Mouse (Mus musculus) bone marrow, adult 2 months (tissue): ENCODE measurements around the gene Rtl5. TPM values are rescaled to one million over a fixed set of nuclear protein-coding genes. Genes with fewer than 3 reads are reported as not detected.

ENCODE experiments used
- H3K27ac ChIP-seq: fragments of 200-500 bp; 2 replicates; pipeline ENCODE4 v1.5.1; 2012; ENCODE audit warnings: low read depth, mild to moderate bottlenecking, control low read depth, inconsistent platforms, low read length; ENCODE audit not compliant: control insufficient read depth, poor library complexity, insufficient read depth
- H3K4me1 ChIP-seq: fragments of 200-500 bp; 2 replicates; pipeline ENCODE4 v1.6.1; 2011; ENCODE audit warnings: low read length; ENCODE audit not compliant: control insufficient read depth, insufficient read depth
- H3K4me3 ChIP-seq: fragments of 200-500 bp; replicated peaks from 2 replicates; pipeline ENCODE3; 2011; ENCODE audit warnings: mild to moderate bottlenecking, low read depth, low read length, control low read depth; ENCODE audit not compliant: control insufficient read depth
- CTCF ChIP-seq: fragments of 200-500 bp; IDR thresholded peaks from 2 replicates; pipeline ENCODE4 v1.5.1; 2011; ENCODE audit warnings: low read length, control low read depth; ENCODE audit not compliant: control insufficient read depth, insufficient read depth
- POLR2A ChIP-seq: fragments of 200-500 bp; IDR thresholded peaks from 2 replicates; pipeline ENCODE4 v1.6.1; 2011; ENCODE audit warnings: low read depth, mild to moderate bottlenecking, control low read depth, low read length, borderline replicate concordance; ENCODE audit not compliant: control insufficient read depth
- WGBS: fragments of 180-500 bp; shearing (Covaris S2); methylation state at CpG from one replicate; pipeline ENCODE4 v1.1.7; 2018; 5-methylcytosine and 5-hydroxymethylcytosine counted together
- polyA plus RNA-seq: library from polyadenylated mRNA; stranded (reverse); fragments of >200 nt; gene quantifications from 2 replicates; pipeline ENCODE4 v1.2.4, GENCODE M21; 2011; ENCODE audit warnings: low replicate concordance; ENCODE audit not compliant: missing spikeins, insufficient read depth, insufficient read length

The Rtl5 gene
- polyA plus RNA-seq, 1 experiment = 4.2 TPM

DNA sequence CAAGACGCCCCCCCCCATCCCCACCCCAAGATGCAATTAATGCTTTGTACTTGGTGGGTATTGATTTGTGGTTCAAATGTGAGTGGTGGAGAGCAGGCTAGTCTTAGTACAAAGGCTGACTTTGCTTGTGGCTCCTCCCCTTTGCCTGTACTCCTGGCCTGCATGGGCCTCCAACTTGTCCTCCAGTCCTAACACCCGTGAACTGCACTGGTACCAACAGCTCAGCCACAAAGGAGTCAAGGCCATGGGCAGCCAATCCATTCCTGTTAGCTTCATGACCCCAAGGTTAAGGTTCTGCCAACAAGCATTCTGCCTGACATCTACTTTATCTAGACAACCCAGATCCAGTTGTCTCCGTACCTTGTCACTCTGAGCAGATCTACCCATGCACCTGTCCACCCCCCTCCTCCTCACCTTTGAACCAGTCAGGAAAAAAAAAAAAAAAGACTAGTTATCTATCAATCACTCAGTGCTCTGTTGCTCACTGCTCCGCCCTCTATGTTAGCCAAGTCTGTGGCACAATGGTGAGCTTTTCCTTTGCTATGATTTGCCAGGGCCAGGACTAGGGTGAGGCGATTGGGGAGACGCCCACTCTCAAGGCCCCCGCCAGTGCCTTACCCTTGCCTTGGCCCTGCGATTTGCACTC, 14.8 kb upstream of the Rtl5 start:
- WGBS = 78% methylated on average over 8 of the region's 8 CpGs

DNA sequence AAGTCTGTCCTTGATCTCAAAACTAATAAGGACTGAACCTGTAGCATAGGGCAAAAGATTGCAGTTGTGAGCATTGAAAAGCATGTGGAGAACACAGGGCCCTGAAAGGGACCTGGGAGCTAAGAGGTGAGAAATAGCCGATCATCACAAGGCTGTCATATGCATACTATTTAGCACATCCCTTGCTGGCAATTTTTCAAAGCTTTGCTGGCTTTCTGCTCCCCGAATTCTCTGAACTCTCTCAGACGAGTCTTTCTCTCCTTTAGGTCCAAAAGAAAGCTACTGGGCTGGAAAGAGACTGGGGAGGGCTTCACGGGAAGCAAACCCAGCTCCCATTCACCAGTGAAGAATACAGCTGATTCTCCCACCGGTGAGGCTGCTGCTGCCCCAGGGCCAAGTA, 11.2 kb upstream of the Rtl5 start:
- Histone ChIP-seq H3K4me1 (no peaks in the 10 kb centered on the region; the same call in 1 of the 2 replicates), H3K27ac (no peak overlapping the region), H3K4me3 (no peak overlapping the region)
- TF ChIP-seq CTCF (no peak), POLR2A (no peak)
- WGBS = 79% methylated on average over 5 of the region's 5 CpGs

More for the DNA sequence above, 14.8 kb upstream of the Rtl5 start:
- Histone ChIP-seq H3K4me1 (no peaks in the 10 kb centered on the region; the same call in 1 of the 2 replicates), H3K4me3 (no peak overlapping the region), H3K27ac (no peak overlapping the region)
- no peak for TF ChIP-seq CTCF
- no peak for TF ChIP-seq POLR2A

DNA sequence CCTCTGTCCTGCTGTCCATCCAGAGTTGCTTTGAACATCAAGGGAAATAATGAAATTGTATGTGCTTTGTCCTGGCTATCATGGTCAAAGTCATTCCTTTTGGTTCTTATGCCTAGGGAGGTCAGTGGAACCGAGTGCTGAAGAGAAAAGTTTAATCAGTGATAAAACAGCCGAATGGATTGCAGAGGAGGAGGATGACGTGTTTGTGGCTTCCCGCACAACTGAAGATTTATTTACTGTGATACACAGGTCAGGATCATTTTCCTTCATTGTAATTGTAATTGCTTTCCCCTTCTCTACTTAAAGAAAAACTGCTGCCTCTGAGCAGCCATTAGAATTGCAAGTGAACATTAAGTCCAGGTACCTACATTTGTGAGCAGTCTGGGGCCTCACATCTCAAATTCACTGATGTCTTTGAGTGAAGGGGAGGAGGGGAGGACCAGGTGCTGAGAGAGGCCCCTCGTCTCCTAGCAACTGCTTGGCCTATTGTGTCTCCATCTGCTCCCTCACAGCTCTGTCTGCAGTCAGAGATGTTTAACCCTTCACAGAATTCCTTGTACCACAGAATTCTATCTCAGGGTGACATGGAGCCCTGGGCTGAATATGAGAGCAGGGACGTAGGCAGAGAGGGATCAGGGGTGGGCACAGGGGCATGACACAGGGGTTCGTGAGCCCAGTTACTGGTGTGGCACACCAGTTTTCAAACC, 10.6 kb upstream of the Rtl5 start:
- TF ChIP-seq CTCF (no peak), POLR2A (no peak)
- Histone ChIP-seq H3K4me1 (no peaks in the 10 kb centered on the region; the same call in 1 of the 2 replicates), H3K27ac (no peak overlapping the region), H3K4me3 (no peak overlapping the region)
- WGBS = 78% methylated on average over 7 of the region's 7 CpGs

DNA sequence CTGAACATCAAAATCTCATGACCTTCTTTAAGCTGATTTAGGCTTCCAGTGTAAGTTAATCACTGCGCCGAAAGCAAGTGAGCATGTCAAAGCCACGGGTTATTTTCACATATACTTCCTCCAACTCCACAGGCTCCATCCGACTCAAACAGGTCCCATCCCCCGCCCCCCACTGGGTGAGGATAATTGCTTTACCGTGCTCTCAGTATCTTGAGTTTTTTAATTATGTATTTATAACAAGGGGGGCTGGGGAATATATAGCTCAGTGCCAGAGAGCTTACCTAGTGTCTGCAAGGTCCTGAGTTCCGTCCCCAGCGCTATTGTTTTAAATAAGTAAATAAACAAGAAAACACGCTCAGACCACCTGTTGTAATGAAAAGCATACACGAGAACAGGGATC, 10.0 kb upstream of the Rtl5 start:
- 72% methylated on average over 10 of the region's 10 CpGs for WGBS
- no peak overlapping the region for H3K4me3 ChIP-seq

DNA sequence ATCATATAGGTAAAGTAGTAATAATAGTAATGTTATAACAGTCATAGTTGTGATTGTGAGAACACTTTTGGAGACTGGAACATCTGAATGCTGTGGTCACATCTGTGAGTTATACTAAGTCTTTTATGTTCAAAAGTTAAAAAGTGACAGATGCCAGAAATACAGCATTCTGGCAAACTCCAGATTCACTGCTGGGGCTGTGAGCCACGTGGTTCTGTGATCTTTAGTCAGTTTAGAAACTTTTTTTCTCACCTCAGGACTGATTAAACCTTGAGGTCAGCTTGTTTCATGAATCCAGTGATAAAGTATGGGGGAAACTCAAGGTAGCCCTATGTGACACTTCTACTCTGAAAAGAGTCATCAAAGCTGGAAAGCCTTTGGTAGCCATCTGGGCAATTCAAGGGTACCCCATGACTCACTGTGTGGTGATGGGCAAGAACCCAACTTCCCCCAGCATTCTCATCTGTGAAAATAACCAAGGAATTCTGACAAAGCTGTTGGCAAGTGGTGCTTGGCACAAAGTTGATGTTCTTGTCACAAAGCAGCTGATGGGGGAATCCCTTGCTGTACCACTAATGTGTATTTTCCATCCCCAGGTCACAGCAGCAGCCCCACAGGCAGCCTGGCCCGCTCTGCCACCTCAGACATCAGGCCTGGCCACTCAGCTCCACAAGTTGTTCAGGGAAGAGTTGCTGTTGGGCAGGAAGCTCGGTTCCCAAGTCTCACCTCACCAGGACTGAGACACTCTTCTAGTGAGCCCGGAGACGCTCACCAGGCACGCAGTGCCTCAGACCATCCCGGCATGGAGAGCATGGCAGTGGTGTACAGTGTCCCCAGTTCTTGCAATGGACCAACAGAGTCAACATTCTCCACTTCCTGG, 6.0 kb upstream of the Rtl5 start:
- H3K4me1 ChIP-seq = peaks cover 2% of the 10 kb centered on the region
- H3K4me3 ChIP-seq = no peak overlapping the region
- H3K27ac ChIP-seq = no peak overlapping the region
- TF ChIP-seq POLR2A (no peak), CTCF (no peak)
- WGBS = 87% methylated on average over 7 of the region's 7 CpGs

More for the DNA sequence above, 10.0 kb upstream of the Rtl5 start:
- Histone ChIP-seq H3K27ac (no peak overlapping the region), H3K4me1 (no peaks in the 10 kb centered on the region; the same call in 1 of the 2 replicates)
- no peak for TF ChIP-seq CTCF
- TF ChIP-seq POLR2A = no peak

DNA sequence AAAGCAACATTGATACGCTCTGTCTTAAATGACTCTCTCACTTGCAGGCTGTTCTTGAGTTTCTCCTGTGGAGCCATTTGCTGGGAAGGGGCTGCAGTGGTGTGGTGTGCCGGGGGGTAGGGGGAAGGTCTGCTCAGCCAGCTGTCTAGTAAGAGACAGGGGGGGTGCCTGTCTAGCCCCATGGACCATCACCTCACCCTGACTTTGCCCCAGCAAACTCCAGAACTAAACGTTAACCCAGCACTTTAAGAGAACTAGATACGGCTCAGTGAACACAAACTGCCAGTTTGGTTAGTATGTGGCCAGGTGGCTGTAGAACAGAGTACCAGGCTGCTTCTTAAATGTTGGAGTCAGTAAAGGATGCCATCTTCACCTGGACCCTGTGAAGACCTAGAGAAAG, 4.1 kb upstream of the Rtl5 start:
- no peak overlapping the region for H3K4me3 ChIP-seq
- TF ChIP-seq POLR2A = no peak
- 28% methylated on average over 4 of the region's 4 CpGs for WGBS
- peaks cover 2% of the 10 kb centered on the region for H3K4me1 ChIP-seq
- H3K27ac ChIP-seq = peak overlapping the region; percentile 83

DNA sequence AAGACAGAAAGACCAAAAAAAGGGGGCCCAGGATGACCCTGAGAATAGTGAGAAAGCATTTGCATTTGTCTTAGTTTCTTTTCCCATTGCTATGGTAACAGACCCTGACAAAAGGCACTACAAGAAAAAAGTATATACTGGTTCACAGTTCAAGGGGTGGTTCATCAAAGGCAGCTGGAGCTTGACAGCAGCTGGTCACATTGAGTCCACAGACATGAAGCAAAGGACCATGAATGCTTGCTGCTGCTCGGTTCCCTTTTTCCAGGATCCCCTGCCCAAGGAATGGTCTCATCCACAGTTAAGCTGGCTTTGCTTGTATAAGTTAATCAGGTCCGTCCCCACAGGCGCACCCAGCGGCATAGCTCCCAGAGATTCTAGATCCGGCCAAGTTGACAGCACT, 3.3 kb upstream of the Rtl5 start:
- peak overlapping the region; percentile 83 for H3K27ac ChIP-seq
- WGBS = 70% methylated on average over 5 of the region's 5 CpGs
- no peak overlapping the region for H3K4me3 ChIP-seq
- no peak for TF ChIP-seq CTCF
- TF ChIP-seq POLR2A = no peak
- H3K4me1 ChIP-seq = peaks cover 2% of the 10 kb centered on the region
